Mouse (Mus musculus): ENCODE results near the gene Psen2. TPM values are rescaled to one million over a fixed set of nuclear protein-coding genes. Genes with fewer than 3 reads are reported as not detected.

The Psen2 gene
- total RNA-seq, 2 experiments from 2014 or later: 23.1 to 24.0 TPM

DNA sequence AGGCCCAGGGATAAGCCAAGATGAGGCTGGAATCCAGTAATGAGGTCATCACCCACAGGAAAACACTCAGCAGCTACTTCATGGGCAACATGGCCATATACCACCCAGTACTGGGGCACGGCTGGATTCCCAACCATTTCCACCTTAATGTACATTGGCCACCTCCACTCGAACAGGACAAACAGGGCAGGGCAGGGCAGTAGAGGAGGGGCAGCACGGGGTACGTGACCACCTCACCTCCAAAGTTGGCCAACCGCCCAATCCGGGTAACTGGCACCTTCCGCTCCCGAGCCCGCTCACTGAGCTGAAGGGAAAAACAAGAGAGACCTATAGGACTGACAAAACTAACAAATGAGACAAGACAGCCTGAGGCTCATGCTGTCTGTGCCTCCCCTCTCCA is 84.9 kb downstream of the Psen2 start:
- no peak for DNase-seq (ENCODE audit: low spot score in 2 of 2)

Other genes starting within 250 kb of the Psen2 start
- gene Coq8a, start 63.8 kb downstream of the Psen2 start, total RNA-seq (2021): 10 to 100 TPM; 20.2 to 20.5 TPM
- 10 to 100 TPM; 15.9 to 17.7 TPM for gene Itpkb, start 67.0 kb upstream of the Psen2 start, total RNA-seq (2021)
- gene Stum, start 220.1 kb upstream of the Psen2 start, total RNA-seq (2021): 100 to 1,000 TPM; 192 to 204 TPM

All from layer of hippocampus, postnatal 10 days (tissue).